24 mouse cellular contexts compared by ENCODE assay signal in the genomic region with DNA sequence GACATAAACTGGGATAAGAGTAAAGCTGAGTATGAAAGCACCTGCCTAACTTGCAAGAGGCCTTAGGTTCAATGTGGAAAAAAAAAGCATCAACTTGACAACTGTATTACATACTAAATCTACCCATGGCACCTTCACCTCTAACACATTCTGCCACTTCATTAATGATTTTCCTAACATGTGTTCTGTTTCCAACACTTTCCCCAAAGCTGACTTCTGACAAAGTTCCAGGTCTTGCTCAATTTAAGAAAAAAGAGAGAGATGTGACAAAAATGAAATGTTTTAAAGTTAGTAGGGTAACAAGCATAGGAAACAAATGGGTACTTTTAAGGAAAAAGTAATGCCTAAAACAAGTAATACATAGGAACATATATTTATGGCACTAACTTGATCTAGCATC.
DNase-seq lines count a peak whose midpoint lies in the region; ATAC-seq and TF ChIP-seq lines count a peak whose summit lies in the region.
"Had no signal": no experiment of that assay in that cellular context is flagged by ENCODE, and none has a peak within 500 bp of the region (broad histone marks: within the 10 kb centered on the region; RNA-seq: fewer than 3 reads in every experiment).

No protein-coding gene starts in this region.

- H3K36me3 ChIP-seq in liver, adult 2 months (ENCODE audit: control insufficient read depth, insufficient read depth, low read length) = no peaks in the 10 kb centered on the region
- H3K36me3 ChIP-seq in liver, embryonic 12.5 days = no peaks in the 10 kb centered on the region
- H3K36me3 ChIP-seq in lung, postnatal 0 days (ENCODE audit: insufficient read depth, low read length) = no peaks in the 10 kb centered on the region
- no peaks in the 10 kb centered on the region for H3K36me3 ChIP-seq in midbrain, embryonic 11.5 days (ENCODE audit: control insufficient read depth, insufficient read depth, low read length)
- H3K36me3 ChIP-seq in midbrain, embryonic 14.5 days (ENCODE audit: control insufficient read depth, insufficient read depth, low read length) = no peaks in the 10 kb centered on the region
- H3K36me3 ChIP-seq: embryonic facial prominence, embryonic 12.5 days; embryonic facial prominence, embryonic 15.5 days; hindbrain, embryonic 12.5 days; hindbrain, embryonic 15.5 days had no signal

- no peaks in the 10 kb centered on the region for H3K9me3 ChIP-seq in liver, embryonic 12.5 days (replicated peaks)
- no peaks in the 10 kb centered on the region for H3K9me3 ChIP-seq in lung, postnatal 0 days (ENCODE audit: low read length)
- H3K9me3 ChIP-seq in midbrain, embryonic 11.5 days (ENCODE audit: control insufficient read depth, low read length) = no peaks in the 10 kb centered on the region
- H3K9me3 ChIP-seq in midbrain, embryonic 14.5 days (ENCODE audit: control insufficient read depth, low read length) = no peaks in the 10 kb centered on the region
- H3K9me3 ChIP-seq: embryonic facial prominence, embryonic 12.5 days; embryonic facial prominence, embryonic 15.5 days; G1E; hindbrain, embryonic 12.5 days; hindbrain, embryonic 15.5 days had no signal

- no peak overlapping the region for H3K4me2 ChIP-seq in liver, embryonic 12.5 days
- no peak overlapping the region for H3K4me2 ChIP-seq in lung, postnatal 0 days (replicated peaks; ENCODE audit: low read depth, low read length)
- H3K4me2 ChIP-seq in midbrain, embryonic 11.5 days = no peak overlapping the region
- H3K4me2 ChIP-seq in midbrain, embryonic 14.5 days (ENCODE audit: low read length) = no peak overlapping the region
- H3K4me2 ChIP-seq: embryonic facial prominence, embryonic 12.5 days; embryonic facial prominence, embryonic 15.5 days; heart, embryonic 11.5 days; hindbrain, embryonic 12.5 days; hindbrain, embryonic 15.5 days had no signal

- peak; percentile 71 for TF ChIP-seq EP300 in lung, postnatal 0 days (IDR thresholded peaks at IDR 0.05)

- no peak overlapping the region for H3K9ac ChIP-seq in liver, adult 2 months (ENCODE audit: low read depth, low read length)
- no peak overlapping the region for H3K9ac ChIP-seq in liver, embryonic 12.5 days
- H3K9ac ChIP-seq in lung, postnatal 0 days (replicated peaks; ENCODE audit: low read depth) = no peak overlapping the region
- no peak overlapping the region for H3K9ac ChIP-seq in midbrain, embryonic 11.5 days (ENCODE audit: low read length)
- no peak overlapping the region for H3K9ac ChIP-seq in midbrain, embryonic 14.5 days (replicated peaks; ENCODE audit: low read length)
- H3K9ac ChIP-seq: embryonic facial prominence, embryonic 12.5 days; embryonic facial prominence, embryonic 15.5 days; forebrain, postnatal 0 days; hindbrain, embryonic 12.5 days; hindbrain, embryonic 15.5 days had no signal

- H3K4me1 ChIP-seq in liver, adult 2 months (ENCODE audit: control insufficient read depth, insufficient read depth, low read length) = peaks cover 3% of the 10 kb centered on the region; the same call in 1 of the 2 replicates
- peaks cover 12% of the 10 kb centered on the region for H3K4me1 ChIP-seq in liver, embryonic 12.5 days
- H3K4me1 ChIP-seq in lung, postnatal 0 days (ENCODE audit: insufficient read depth, low read depth, low read length) = peaks cover 6% of the 10 kb centered on the region; the same call in 1 of the 2 replicates
- no peaks in the 10 kb centered on the region for H3K4me1 ChIP-seq in midbrain, embryonic 11.5 days (ENCODE audit: control insufficient read depth, insufficient read depth, low read length)
- H3K4me1 ChIP-seq in midbrain, embryonic 14.5 days (ENCODE audit: control insufficient read depth, insufficient read depth, low read length) = no peaks in the 10 kb centered on the region
- H3K4me1 ChIP-seq: embryonic facial prominence, embryonic 12.5 days; embryonic facial prominence, embryonic 15.5 days; hindbrain, embryonic 12.5 days; hindbrain, embryonic 15.5 days had no signal

- TF ChIP-seq CTCF in liver, adult 2 months (IDR thresholded peaks at IDR 0.05; ENCODE audit: low read depth, low read length) = no peak
- no peak for TF ChIP-seq CTCF in lung, postnatal 0 days (IDR thresholded peaks at IDR 0.05)

- DNase-seq in liver, adult 2 months (ENCODE audit: extremely low read depth, low read depth, low spot score) = peak; percentile 73
- peak; percentile 54 for DNase-seq in lung, postnatal 0 days (ENCODE audit: low spot score)
- no peak for DNase-seq in lung, adult 18-20 months
- DNase-seq in midbrain, embryonic 11.5 days (ENCODE audit: low spot score, missing footprints) = peak; percentile 41
- DNase-seq in midbrain, embryonic 14.5 days = no peak
- DNase-seq: adrenal gland, adult 2 months; cerebellum, adult 11 months; cerebellum, adult 2 months; cerebellum, adult 9-11 months; cerebellum, postnatal 25 days; forebrain, postnatal 0 days; gastrocnemius, adult 2 months; gastrocnemius, postnatal 14 days; heart, adult 11 months had no signal

- no peak overlapping the region for H3K4me3 ChIP-seq in liver, adult 2 months (ENCODE audit: insufficient read depth, low read depth, low read length)
- no peak overlapping the region for H3K4me3 ChIP-seq in liver, embryonic 12.5 days
- no peak overlapping the region for H3K4me3 ChIP-seq in lung, postnatal 0 days (ENCODE audit: low read depth, low read length)
- H3K4me3 ChIP-seq in midbrain, embryonic 11.5 days (ENCODE audit: low read depth, low read length) = no peak overlapping the region
- H3K4me3 ChIP-seq in midbrain, embryonic 14.5 days (replicated peaks; ENCODE audit: low read depth, low read length) = no peak overlapping the region
- H3K4me3 ChIP-seq: embryonic facial prominence, embryonic 12.5 days; embryonic facial prominence, embryonic 15.5 days; gastrocnemius, adult 2 months; hindbrain, embryonic 12.5 days; hindbrain, embryonic 15.5 days had no signal

- no peaks in the 10 kb centered on the region for H3K27me3 ChIP-seq in liver, adult 2 months (ENCODE audit: control insufficient read depth, insufficient read depth, low read length)
- H3K27me3 ChIP-seq in liver, embryonic 12.5 days (replicated peaks) = no peaks in the 10 kb centered on the region
- H3K27me3 ChIP-seq in lung, postnatal 0 days (replicated peaks; ENCODE audit: insufficient read depth, low read length) = no peaks in the 10 kb centered on the region
- no peaks in the 10 kb centered on the region for H3K27me3 ChIP-seq in midbrain, embryonic 11.5 days (ENCODE audit: control insufficient read depth, insufficient read depth, low read length)
- H3K27me3 ChIP-seq in midbrain, embryonic 14.5 days (ENCODE audit: control insufficient read depth, insufficient read depth, low read length) = no peaks in the 10 kb centered on the region
- H3K27me3 ChIP-seq: CH12.LX; embryonic facial prominence, embryonic 12.5 days; embryonic facial prominence, embryonic 15.5 days; hindbrain, embryonic 12.5 days; hindbrain, embryonic 15.5 days; Patski had no signal

- H3K79me2 ChIP-seq in liver, adult 2 months (ENCODE audit: control insufficient read depth, insufficient read depth, low read length) = peaks cover 4% of the 10 kb centered on the region; the same call in 1 of the 2 replicates

- TF ChIP-seq POLR2A in liver, adult 2 months (IDR thresholded peaks at IDR 0.05; ENCODE audit: extremely low read depth, insufficient read depth, low read length) = no peak

- H3K27ac ChIP-seq in liver, adult 2 months (replicated peaks; ENCODE audit: insufficient read depth, low read depth, low read length) = no peak overlapping the region
- no peak overlapping the region for H3K27ac ChIP-seq in liver, embryonic 12.5 days
- no peak overlapping the region for H3K27ac ChIP-seq in lung, postnatal 0 days (ENCODE audit: low read length)
- no peak overlapping the region for H3K27ac ChIP-seq in midbrain, embryonic 11.5 days (ENCODE audit: low read depth, low read length)
- no peak overlapping the region for H3K27ac ChIP-seq in midbrain, embryonic 14.5 days (replicated peaks; ENCODE audit: low read depth, low read length)
- H3K27ac ChIP-seq: embryonic facial prominence, embryonic 12.5 days; embryonic facial prominence, embryonic 15.5 days; gastrocnemius, adult 2 months; hindbrain, embryonic 12.5 days; hindbrain, embryonic 15.5 days had no signal

- ATAC-seq in liver, embryonic 12.5 days = no peak
- no peak for ATAC-seq in lung, postnatal 0 days
- ATAC-seq in midbrain, embryonic 11.5 days (ENCODE audit: low FRiP score) = no peak
- ATAC-seq in midbrain, embryonic 14.5 days (ENCODE audit: low FRiP score, low TSS enrichment) = no peak
- ATAC-seq: forebrain, embryonic 14.5 days; forebrain, postnatal 0 days; Patski had no signal

Comparison
In these comparisons a context has a peak if more than half of its experiments do, and no peak if none do; other contexts are left out.
1. DNase-seq: peak in liver, adult 2 months (single experiment), lung, postnatal 0 days (single experiment) and midbrain, embryonic 11.5 days (single experiment); none in lung, adult 18-20 months (0 of 2) and midbrain, embryonic 14.5 days (single experiment).